Mouse (Mus musculus): ENCODE measurements around the gene Stra6l.

Gene Stra6l

DNA sequence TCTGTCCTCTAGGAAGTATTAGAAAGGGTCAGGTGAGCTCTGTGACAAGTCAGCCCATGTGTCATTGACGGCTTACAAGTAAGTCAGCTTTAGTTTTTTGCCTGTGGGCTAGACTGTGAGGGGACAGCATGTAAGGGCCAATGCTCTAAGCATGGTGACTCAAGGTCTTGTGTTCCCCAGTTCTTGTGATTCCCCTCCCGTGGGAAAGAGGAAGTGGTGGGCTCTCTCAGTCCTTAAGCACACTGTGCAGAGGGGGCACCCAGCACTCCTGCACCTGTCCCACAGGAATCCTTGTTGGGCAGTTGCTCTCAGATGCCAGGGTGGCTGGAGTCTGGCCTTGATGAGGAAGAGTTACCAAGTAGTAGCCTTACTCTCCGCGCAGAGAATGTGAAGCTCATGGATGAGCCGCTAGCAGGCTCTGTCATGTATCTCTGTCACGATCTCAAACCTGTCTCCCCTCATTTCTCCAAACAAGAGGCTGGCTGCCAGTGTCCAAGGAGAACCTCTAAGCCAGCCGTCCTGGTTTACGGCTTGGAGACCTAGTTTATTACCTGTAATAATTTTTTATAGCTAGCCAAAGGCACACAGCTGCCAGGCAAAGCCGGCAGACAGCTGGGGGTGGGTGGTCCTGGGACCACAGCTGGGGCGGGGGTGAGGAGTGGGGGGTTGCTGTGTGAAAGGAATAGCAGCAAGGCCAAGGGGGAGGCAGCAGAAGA is at the start of gene Stra6l:
TSS of gene Stra6l (plus strand) at position 556 of the 716 bp plus-strand sequence.
- no peak for DNase-seq (ENCODE audit: low spot score)

DNA sequence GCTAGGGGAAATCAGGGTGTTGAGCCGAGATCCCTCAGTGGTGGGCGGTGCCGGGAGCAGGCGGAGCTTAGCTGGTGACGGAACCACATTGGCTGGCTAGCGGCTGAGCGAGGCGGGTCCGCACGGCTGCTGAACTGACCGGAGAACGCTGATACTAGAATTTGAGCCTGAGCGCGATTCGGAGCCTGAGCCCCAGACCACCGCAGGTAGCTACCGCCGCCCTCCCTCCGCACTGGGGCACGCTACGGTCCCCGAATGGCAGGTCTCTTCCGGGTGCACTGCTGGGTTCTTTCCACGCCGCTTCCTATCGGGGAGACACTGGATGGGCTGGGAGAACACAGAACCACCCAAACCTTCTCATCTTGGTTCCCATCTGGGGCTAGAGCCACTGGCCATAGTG is 49.5 kb upstream of the Stra6l start, which contains the start of gene Aldh1b1:
TSS of gene Aldh1b1 (plus strand) at position 59 of the 400 bp plus-strand sequence.
- peak; percentile 80 for DNase-seq (ENCODE audit: low spot score)

DNA sequence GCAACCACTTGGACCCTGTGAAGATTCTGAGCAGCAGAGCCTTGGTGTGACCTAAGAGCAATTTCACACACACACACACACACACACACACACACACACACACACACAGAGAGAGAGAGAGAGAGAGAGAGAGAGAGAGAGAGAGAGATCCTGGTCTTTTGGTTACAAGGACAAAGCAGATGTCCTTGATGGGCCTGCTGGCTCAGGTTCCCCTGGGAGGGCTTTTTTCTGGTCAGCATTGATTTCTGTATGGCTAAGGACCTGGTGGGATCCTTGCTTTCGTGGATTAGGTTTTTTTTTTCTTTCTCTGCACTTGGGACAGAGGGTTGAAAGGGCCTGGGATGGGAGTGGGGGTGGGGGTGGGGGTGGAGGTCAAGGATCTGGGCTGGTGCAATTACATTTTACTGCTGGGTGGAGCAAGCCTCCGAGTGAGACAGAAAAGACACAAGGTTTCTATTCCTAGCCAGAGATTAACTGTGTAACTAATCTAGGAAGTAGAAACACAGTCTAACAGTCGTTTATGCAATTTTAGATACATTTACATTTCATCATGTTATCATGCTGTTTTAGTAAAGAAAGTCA is 48.4 kb upstream of the Stra6l start:
- no peak for DNase-seq (ENCODE audit: low spot score)

DNA sequence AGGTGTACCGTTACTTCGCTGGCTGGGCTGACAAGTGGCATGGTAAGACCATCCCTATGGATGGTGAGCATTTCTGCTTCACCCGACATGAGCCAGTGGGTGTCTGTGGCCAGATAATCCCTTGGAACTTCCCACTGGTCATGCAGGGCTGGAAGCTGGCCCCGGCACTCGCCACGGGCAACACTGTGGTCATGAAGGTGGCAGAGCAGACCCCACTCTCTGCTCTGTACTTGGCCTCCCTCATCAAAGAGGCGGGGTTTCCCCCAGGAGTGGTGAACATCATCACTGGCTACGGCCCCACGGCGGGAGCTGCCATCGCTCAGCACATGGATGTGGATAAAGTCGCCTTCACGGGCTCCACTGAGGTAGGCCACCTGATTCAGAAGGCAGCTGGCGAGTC is 45.6 kb upstream of the Stra6l start:
- no peak for DNase-seq (ENCODE audit: low spot score)

DNA sequence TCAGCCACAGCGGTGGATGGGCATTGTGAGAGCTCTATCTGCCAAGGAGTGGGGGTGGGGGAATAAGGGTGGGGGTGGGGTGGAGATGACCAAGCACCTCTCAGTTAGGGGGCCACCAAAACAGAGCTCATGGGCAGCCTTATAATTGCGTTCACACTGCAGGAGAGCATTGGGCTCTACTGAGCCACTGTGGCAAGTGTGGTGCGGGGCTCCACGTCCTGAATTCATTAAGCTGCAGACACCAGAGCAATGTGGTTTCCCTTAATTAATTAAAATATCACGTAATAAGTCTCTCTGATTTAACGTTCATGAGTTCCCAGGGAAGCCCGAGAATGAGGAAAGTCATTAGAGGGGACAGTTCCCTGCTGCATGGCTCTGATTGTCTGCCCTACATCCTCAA is 40.4 kb upstream of the Stra6l start:
- DNase-seq (ENCODE audit: low spot score): no peak

DNA sequence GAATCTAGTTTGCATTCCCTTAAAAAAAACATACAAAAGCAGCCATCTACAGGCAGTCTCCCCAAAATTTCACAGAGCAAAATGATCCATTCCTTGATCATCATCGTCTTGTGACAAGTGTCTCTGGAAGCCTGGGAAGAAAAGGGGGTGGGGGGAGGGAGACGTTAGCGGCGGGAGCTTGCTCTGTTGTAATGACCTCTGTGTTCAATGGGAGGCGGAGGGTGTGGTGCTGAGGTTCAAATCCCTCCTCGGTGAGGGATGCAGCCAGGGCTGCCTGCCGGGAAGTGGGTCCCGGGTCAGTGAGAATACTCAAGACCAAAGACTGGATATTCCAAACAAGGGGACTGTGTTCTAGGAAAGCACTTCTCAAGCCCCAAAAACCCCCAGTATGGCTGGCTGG is 37.2 kb upstream of the Stra6l start:
- DNase-seq (ENCODE audit: low spot score): no peak

DNA sequence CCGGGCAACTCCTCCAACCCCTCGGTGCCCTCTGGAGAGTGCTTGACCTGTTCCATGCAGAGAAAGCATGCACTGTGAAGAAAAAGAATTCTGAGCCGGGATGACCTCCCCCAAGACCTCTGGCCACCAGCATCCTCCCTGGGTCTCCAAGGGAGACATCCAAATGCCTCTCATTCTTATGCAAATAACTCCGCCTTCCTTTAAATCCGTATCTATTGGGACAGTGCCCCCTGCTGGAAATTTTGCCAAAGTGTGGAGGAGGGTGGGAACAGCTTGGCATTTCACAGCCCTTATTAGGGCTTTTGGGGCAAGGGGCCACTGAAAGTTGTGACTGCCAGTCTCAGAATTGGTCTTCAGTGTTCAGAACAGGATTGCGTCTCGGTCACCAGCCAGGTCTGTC is 32.9 kb upstream of the Stra6l start:
- DNase-seq (ENCODE audit: low spot score): peak; percentile 49

DNA sequence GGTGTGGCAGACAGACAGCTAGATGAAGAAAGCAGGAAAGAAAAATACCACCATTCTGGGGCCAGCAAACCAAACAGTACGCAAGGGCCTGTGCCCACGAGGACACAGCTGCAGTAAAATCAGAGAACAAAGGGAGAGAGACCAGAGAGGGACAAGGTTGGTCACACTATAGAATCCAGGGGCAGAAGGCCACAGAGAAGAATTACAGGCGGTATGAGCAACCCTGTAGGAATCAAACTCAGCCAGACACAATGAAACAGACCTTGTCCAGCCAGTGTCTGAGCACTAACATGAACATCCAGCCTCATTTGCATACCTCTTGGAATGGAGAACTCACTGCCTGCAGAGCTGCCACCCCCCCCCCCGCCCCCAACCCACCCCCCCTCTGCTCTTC is 29.7 kb upstream of the Stra6l start:
- DNase-seq (ENCODE audit: low spot score): no peak

DNA sequence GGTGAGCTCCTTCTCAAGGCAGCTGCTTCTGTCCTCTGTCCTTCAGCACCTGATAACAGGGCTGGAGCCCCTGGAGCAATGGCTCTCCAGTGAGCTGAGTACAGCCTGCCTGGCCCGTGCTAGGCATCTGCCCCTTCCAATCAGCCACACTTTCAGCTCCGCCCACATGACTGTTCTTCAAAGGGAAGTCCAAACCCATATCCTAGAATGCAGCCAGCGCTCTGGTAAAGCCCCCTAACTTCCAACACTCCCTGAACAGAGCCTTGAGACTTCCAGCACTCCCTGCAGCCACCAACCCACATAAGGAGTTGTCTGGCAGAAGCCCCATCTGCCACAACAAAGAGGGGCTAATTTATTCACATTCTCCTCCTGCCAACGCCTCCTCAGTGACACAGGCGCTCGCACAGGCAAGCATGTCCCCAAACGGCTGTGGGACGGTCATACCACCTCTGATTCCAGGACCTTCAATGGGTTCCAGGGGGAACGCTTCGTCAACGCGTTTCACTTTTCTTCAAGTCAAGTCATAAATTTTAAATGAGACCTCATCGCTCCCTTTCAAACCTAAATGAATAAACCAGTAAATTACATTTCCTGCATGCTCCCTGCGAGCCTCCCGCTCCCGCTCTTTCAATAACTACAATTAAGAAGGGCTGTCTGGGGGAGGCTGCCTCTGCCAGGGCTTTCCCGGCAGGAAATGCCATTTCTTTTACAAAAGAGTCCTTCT is 29.1 kb upstream of the Stra6l start:
- DNase-seq (ENCODE audit: low spot score): no peak

DNA sequence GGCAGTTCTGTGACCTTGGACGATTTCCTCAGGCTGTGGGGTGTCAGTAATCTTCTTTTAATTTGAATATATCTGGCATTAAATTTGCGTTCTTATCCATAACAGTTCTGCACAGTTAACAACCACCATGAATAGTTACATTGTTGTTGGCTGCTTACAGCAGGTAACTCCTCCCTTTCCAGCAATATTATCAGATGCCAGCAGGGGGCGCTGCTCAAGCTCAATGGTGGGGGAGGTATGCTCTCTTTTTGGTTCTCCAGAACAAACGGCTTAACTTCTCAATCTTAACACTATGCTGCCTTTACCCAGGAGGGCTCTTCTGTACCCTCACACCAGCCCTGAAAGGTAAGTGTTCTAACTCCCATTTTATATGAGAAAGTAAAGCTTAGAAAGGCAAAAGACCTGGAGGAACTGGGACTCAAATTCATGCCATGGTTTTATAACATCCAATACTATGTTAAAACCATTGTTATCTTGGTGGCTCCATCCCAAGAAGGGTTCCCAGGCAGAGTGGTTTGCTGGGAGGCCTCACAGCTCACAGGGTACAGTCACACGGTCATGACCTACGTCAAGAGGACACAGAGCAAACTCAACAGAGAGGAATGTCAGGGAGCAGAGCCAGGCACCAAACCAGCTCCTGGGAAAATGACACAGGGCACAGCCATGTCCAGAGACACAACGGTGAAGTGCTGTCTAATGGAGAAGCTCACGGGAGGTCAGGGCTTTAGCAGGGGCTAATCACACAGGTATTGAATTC is 28.2 kb upstream of the Stra6l start:
- peak; percentile 56 for DNase-seq (ENCODE audit: low spot score)

DNA sequence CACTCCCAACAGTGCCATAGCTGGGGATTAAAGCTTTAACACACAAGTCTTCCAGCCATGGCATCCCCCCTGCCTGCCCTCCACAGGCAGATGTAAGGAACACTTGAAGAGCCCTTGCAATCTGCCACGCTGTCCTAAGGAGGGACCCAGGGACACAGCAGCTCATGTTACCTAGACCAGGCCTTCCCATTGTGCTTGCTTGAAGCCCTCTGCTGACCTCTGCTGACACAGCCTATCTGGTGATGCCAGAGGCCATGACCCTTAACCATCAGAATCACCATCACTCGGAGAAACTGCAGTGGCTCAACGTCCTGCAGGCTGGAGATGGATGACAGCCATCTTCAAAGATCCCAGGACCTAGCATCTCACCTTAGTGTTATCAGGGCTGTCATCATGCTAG is 26.5 kb upstream of the Stra6l start:
- no peak for DNase-seq (ENCODE audit: low spot score)

DNA sequence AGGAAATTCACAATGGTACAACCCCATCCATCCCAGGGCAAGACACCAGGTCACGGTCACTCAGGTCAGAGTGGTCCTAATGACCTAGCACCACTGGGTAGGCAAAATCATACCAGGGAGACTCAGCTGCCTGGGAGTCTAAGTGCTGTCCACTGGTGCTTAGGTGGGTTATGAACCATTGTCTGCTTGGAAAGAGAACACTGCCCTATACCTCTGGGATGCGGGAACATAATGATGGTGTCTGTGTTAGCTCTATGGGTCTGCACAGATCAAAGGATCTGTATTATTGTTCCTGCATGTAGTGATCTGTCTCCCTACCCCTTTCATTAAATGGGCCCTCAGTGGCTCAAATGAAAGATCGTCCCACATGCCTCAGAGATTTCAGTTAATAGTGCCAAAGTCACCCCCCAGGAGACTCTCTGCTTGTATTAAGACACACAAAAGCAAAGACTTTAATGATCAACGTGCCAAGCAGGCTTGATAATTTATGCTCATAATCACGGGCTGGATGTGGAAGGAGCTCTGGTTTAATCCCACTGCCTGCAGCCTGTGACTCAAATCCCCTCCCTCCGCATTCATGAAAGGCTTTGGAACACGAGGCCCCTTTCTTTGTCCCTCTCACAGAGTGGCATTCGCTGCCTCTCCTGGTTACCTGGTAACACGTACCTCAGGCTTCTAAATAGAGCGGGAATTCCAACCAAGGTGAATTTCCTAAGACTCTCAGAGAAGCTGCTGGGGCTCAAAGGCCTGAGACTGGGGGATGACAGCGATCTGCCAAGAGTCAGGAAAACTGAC is 25.5 kb upstream of the Stra6l start:
- DNase-seq (ENCODE audit: low spot score): no peak

DNA sequence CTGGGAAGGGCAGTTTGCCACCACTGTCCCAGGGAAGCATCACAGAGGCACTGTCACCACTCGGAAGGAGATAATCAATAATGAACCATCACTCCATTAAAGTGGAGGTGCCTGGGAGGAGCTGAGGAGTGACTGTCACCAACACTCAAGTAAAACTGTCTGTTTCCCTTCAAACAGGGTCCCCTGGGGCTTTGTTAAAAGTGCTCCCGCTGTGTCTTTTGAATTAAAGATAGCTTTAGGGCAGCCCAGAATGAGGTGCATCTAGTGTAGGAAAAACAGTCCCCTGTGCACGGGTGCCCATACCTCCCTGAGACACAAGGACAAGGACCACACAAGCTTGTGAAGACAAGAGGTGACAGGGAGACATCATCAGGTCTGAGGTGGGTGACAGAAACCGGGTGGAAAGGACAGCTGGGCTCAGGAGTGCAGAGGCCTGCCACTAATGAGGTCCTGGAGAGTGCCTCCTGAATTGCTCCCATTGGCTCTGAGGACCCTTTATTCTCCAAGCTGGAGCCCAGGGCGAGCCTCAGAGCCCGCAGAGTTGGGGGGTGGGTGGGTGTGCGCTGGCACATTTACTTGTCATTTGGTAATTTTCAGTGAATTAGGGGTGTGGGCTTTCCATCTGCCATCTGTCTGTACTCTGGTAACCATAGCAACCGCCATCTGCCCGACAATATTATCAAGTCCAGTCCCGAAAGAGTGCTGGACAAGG is 24.3 kb upstream of the Stra6l start:
- no peak for DNase-seq (ENCODE audit: low spot score)

DNA sequence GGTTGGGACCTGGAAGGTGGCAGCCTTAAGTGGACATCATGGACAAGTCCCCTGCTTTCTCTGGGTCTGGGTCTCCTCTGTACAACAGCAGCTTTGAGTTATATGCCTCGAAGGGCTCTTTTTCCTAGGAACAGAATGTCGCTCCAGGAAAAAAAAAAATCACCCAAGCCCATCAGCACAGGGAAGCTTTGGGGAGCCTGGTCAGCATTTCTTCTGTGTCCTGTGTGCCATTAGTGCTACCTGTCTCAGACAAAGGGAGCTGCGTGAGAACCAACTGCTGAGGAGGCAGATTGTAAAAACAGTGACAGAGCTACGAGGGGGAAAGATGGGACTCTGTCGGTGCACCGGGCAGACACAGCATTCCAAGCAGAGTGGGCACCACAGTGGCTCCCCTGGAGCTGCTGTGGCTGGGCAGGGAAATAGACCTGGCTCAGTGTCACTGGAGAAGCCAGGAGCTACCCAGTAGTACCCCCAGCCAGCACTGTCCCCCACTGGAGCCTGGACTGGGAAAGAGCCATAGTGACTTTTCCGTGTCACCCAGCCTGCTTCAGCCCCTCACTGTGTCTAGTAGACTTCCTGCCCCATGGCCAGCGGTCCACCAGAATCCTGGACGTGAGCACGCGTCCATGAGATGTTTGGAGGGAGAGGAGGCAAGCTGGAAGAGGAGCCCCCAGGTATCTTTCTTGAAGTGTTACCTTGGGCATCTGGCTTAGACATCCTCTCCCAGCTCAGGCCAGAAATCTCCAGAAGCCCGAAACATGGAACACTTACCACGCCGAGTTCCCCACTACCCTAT is 23.5 kb upstream of the Stra6l start:
- no peak for DNase-seq (ENCODE audit: low spot score)

DNA sequence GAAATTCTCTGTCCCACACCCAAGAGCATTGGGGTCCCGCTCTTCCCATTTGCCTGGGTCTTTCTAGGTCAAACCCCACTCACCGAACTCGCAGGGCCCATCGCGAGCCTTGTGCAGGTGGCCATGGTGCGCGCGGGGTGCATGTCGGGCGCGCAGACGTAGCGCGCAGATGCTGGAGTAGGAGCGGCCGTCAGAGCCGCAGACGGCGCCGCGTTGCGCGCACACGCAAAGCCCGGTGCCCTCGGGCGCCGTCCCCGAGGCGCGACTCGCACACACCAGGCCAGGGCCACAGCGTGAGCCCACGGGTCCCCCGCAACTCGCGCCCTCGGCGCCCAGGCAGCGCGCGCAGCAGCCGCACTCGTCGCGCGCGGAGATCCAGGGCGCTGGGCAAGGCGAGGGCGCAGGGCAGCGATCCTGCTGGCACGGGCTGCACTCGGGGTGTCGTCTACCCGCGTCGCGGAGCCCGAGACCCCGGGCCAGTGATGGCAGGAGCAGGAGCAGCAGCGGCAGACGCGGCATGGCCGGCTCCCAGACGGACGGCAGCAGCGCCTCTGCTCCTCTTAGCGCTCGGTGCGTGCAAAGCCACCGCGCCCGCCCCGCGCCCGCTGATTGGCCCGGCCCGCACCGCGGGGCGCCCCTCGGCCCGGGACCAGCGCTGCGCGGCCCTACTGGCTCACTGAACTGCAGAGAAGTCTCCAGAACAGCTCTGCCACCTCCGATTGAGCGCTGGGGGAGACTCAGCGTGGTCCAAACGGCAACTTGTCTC is 22.0 kb upstream of the Stra6l start, which contains the start of gene Igfbpl1:
TSS of gene Igfbpl1 (minus strand) at position 649 of the 766 bp plus-strand sequence.
- DNase-seq (ENCODE audit: low spot score): no peak

DNA sequence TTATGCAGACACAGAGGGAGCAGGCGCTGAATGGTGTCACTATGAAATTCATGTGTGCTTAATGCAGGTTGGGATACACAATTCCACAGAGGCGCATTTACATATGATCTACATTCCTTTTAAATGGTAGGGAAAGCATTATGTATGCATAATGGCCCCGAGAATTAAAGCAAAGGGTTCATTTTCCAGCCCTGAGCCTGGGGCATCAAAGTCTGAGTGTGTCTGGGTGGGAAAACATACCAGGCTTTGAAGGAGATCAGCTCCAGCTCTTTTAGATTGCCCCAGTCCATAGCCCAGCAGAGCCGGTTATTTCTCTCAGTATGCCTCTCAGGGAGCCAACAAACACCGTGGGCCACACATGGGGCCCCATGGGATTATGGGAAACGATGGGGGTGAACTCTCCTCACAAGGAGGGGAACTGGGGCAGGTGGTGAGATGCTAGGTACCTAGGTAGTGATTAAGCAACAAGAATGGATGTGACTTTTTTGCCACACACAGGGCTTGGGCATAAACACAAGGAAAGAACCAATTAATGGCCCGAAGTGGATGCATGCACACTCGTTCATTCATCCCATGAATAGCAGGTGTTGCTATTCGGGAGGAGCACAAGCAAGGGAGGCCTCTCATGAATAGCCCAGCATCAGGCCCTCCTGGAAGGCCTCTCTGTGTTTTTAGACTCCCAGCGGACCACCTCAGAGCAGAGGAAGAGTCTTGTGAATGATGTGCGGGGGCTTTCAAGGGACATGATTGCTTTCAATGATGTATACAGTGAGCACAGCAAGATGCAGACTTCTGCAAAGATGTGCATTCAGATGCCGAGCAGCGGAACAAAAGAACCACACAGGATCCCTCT is 18.3 kb upstream of the Stra6l start:
- no peak for DNase-seq (ENCODE audit: low spot score)

DNA sequence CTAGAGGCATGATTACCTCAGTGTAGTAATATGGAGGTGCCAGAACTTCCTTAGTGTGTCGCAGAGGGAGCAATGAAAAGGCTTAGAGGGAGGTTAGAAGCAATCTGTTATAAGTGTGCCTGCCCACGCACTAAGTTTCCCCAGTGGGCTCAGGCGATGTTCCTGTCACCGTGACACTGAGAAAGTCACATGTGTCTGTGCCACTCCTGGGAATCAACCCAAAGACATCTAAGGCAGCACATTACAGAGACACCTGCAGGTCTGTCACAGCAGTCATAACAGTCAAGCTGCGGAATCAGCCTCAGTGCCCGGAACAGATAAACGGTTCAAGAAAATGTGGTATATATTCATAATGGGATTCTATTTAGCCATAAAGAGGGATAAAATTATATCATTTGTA is 16.5 kb upstream of the Stra6l start:
- no peak for DNase-seq (ENCODE audit: low spot score)

DNA sequence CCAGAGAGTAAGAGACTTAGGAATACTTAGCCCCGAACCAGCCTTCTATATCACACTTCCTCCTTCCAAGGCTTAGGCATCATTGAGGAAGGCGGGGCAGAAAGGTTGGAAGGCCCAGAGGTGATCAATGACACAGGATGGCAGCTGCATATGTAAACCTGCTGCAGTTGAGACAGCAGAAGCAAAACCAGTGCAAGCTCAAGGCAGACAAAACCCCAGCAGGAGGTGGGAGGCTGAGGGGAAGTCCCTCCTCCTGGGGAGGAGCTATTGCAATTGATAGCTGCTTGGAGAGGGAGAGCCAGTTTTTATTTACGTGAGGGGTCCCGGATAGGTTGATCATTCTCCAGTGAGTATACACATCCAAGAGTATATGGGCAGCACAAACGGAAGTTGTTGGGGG is 15.0 kb upstream of the Stra6l start:
- no peak for DNase-seq (ENCODE audit: low spot score)

Measured in urinary bladder, postnatal 14 days (tissue).